Mouse (Mus musculus) embryo, embryonic 9.5 days (tissue): ENCODE results near the gene Cyp2c39.
"Not testable (repeated sequence)": the region's sequence is repeated elsewhere in the genome, so short reads cannot be mapped to it uniquely, and the experiment has no call there.

Experiments
- DNase-seq: peaks from one replicate; pipeline ENCODE4 v3.0.0-alpha.2; 2017; ENCODE audit errors: extremely low spot score

The Cyp2c39 gene

DNA sequence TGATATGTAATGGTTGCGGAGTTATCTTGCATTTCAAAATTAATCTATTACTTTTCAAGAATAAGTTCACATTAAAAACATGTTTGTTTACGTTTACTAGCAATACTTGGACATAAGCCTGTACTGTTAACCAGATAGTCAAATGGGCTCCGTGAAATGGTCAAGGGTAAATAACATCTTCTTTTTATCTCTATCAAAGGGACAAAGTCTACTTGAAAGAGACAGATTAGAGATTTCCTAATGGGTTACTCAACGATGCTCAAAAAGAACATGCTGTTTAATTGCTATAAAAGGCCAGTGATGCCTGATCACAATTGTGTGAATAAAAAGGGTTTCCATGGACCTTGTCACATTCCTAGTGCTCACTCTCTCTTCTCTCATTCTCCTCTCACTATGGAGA is at the start of gene Cyp2c39:
Gene Cyp2c39 (plus strand): TSS at position 329 of the 400 bp plus-strand sequence.
- no peak for DNase-seq

DNA sequence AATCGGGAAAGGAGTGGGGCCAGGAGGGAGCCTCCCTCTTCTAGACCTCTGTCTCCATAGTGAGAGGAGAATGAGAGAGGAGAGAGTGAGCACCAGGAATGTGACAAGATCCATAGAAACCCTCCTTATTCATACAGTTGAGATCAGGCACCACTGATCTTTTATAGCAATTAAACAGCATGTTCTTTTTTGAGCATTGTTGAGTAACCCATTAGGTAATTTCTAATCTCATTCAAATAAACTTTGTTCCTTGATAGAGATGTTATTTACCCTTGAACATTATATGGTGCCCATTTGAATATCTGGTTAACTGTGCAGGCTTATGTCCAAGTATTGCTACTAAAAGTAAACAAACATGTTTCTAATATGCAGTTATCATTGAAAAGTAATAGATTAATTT is 47.7 kb upstream of the Cyp2c39 start, which contains the start of gene Cyp2c38:
Gene Cyp2c38 (minus strand): TSS at position 135 of the 400 bp plus-strand sequence.
- DNase-seq, result no peak

DNA sequence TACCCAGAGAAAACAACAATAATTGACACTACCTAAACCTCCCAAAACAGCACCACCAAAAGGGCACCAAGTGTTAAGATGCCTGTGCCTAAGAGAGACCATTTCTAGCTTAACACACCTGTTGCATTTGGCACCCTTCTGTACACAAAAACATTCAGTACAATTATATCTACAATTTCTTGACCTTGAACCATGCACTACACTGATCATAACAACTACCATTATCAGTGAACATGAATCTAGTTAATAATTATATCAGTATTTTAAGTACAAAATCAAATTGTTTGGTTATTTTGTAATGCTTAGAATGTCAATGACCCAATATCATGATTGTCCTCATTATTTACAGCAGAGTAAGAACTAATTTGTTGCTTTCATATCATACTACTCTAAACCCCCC is 46.7 kb upstream of the Cyp2c39 start:
- no peak for DNase-seq

DNA sequence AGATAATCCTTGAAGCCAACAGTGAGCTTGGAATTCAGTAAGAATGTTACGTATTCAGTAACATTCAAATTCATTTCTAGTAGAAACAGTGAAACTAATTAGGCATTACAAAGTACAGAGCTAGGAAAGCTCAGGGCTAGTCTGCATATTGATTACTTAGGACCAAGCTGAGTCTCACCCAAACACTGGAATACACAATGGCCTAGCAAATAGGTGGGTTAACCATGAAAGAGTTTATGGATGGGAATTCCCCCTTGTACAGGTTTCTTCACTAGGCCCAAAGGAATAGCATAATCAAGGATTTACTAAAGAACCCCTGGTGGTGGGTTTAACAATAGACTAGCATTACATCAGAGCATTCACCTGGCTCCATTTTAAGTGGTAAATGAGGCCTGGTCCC is 26.7 kb upstream of the Cyp2c39 start:
- not testable (repeated sequence) for DNase-seq

DNA sequence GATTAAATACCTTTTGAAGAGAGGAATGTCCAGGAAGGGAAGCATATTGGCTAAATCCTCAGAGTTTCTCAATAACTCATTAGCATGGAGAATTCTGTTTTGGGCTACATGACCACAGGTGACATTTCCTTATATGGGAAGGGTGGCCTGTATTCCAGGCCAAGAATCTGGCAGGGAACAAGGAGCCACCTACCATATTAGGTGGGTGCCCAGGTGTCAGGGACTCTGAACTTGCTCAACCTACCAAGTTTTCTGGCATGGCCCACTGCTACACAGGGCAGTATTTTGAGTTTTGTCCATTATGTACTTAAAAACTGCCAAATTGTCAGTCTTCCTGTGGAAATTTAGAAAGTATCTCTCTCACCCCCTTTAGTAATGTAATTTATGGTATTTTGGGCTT is 4.3 kb upstream of the Cyp2c39 start:
- no peak for DNase-seq

DNA sequence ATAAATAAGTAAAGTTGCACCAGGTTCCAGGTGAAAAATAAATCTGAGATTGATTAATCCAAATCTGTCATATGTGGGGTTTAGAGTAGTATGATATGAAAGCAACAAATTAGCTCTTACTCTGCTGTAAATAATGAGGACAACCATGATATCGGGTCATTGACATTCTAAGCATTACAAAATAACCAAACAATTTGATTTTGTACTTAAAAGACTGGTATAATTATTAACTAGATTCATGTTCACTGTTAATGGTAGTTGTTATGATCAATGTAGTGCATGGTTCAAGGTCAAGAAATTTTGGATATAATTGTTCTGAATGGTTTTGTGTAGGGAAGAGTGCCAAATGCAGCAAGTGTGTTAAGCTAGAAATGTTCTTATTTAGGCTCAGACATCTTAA is 1.1 kb upstream of the Cyp2c39 start:
- no peak for DNase-seq
